8 mouse cellular contexts compared by ENCODE assay signal in the genomic region with DNA sequence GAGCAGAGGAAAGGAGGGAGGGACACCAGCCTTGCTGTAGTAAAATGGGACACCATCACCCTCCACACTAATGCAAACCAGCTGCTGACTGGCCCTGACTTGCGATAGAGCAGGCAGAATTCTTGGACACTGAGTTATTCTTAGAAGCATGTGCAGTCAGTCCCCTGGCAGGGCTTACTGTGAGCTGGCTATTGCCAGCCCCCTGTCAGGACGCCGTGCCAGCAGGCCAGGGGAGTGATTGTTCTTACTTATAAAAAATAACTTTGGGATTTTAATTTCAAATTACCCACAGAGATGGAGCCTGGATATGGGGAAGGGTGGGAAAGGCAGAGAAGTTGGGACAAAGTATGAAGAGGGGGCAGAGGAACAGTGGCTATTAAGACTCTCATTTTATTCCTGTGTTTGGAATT.
DNase-seq lines count a peak whose midpoint lies in the region; ATAC-seq and TF ChIP-seq lines count a peak whose summit lies in the region.

No protein-coding gene starts in this region.

- WGBS in limb, embryonic 10.5 days: 26% methylated on average over 3 of the region's 3 CpGs

- no peak for ATAC-seq in erythroid progenitor cell, adult 5-6 weeks (replicated peaks; ENCODE audit: low FRiP score, poor library complexity, severe bottlenecking)

- in situ Hi-C loops in CH12.LX (cut with MboI; ENCODE audit: low pct_ligation_motif_present, low pct_unique_long_range_greater_than_20kb, low sequenced_read_pairs): no loop called here

- dilution Hi-C loops in CH12.LX (cut with MboI; ENCODE audit: extremely low pct_ligation_motif_present, extremely low pct_unique_long_range_greater_than_20kb, low sequenced_read_pairs): no loop called here

- no peak overlapping the region for H3K9ac ChIP-seq in CH12.LX (ENCODE audit: insufficient read depth, low read depth)

- H3K36me3 ChIP-seq in CH12.LX (replicated peaks in 1 of 2; ENCODE audit: control insufficient read depth in 1 of 2, insufficient read depth in 1 of 2, low read length in 1 of 2): no peaks in the 10 kb centered on the region
- H3K36me3 ChIP-seq in limb, embryonic 10.5 days: no peaks in the 10 kb centered on the region

- no peaks in the 10 kb centered on the region for H3K27me3 ChIP-seq in CH12.LX (replicated peaks)
- H3K27me3 ChIP-seq in limb, embryonic 10.5 days (ENCODE audit: low read depth, poor library complexity, severe bottlenecking): no peaks in the 10 kb centered on the region

- TF ChIP-seq EP300 in CH12.LX (IDR thresholded peaks at IDR 0.05; ENCODE audit: low read length): no peak

- TF ChIP-seq CTCF in CH12.LX (conservative IDR thresholded peaks at IDR 0.05 in 1 of 2, IDR thresholded peaks at IDR 0.05 in 1 of 2; ENCODE audit: low read depth in 2 of 2, low read length in 2 of 2): no peak

- no peak overlapping the region for H3K4me2 ChIP-seq in CH12.LX (ENCODE audit: insufficient read depth, low read depth, poor library complexity, severe bottlenecking)

- no peaks in the 10 kb centered on the region for H3K9me3 ChIP-seq in CH12.LX (replicated peaks; ENCODE audit: low read length)
- no peaks in the 10 kb centered on the region for H3K9me3 ChIP-seq in limb, embryonic 10.5 days (replicated peaks)

- H3K27ac ChIP-seq in CH12.LX (ENCODE audit: insufficient read depth, low read depth): peak overlapping the region; percentile 9; the same call in 1 of the 2 replicates
- H3K27ac ChIP-seq in limb, embryonic 10.5 days: peak overlapping the region; percentile 56

- TF ChIP-seq POLR2A in CH12.LX (IDR thresholded peaks at IDR 0.05; ENCODE audit: low read depth, low read length): no peak

- no peaks in the 10 kb centered on the region for H3K79me2 ChIP-seq in CH12.LX (replicated peaks; ENCODE audit: control insufficient read depth, extremely low read depth, insufficient read depth, poor library complexity, severe bottlenecking)

- no peak for TF ChIP-seq RAD21 in CH12.LX (IDR thresholded peaks at IDR 0.05; ENCODE audit: low read depth, low read length)

- no peak overlapping the region for H3K4me3 ChIP-seq in CH12.LX (replicated peaks in 1 of 3; ENCODE audit: low read depth in 2 of 3, low read length in 2 of 3, poor library complexity in 1 of 3)
- H3K4me3 ChIP-seq in limb, embryonic 10.5 days: no peak overlapping the region

- no peaks in the 10 kb centered on the region for H3K4me1 ChIP-seq in CH12.LX (ENCODE audit: control insufficient read depth in 1 of 2, insufficient read depth in 2 of 2)
- peaks cover 14% of the 10 kb centered on the region for H3K4me1 ChIP-seq in limb, embryonic 10.5 days

- peak; percentile 75 for DNase-seq in embryo, embryonic 10 days (ENCODE audit: low spot score)
- no peak for DNase-seq in embryo, embryonic 9.5 days (ENCODE audit: extremely low spot score)
- no peak for DNase-seq in CH12.LX (ENCODE audit: extremely low read depth)
- DNase-seq in gastrocnemius, postnatal 25 days: peak; percentile 62
- peak; percentile 65 for DNase-seq in limb, embryonic 10.5 days (ENCODE audit: low spot score)
- no peak for DNase-seq in spleen, adult 12 weeks (ENCODE audit: low spot score)
- DNase-seq in thymus, adult 18-20 months: no peak

TF ChIP-seq in CH12.LX, 34 proteins besides CTCF, POLR2A, EP300 and RAD21:
- TF ChIP-seq MAZ (IDR thresholded peaks at IDR 0.05; ENCODE audit: low read depth, low read length) (no peak), SIN3A (IDR thresholded peaks at IDR 0.05; ENCODE audit: low read length) (no peak), MAFK (IDR thresholded peaks at IDR 0.05; ENCODE audit: insufficient replicate concordance, low read length) (no peak)

Comparison
In these comparisons a context has a peak if more than half of its experiments do, and no peak if none do; other contexts are left out.
1. DNase-seq: peak in embryo, embryonic 10 days (single experiment), gastrocnemius, postnatal 25 days (single experiment) and limb, embryonic 10.5 days (single experiment); none in embryo, embryonic 9.5 days (single experiment), CH12.LX (single experiment), spleen, adult 12 weeks (single experiment) and thymus, adult 18-20 months (0 of 2).